Mouse (Mus musculus): ENCODE measurements around the gene Plcb3. TPM values are rescaled to one million over a fixed set of nuclear protein-coding genes. Genes with fewer than 3 reads are reported as not detected.
A peak's percentile ranks its signal among the peaks of the same experiment; 100 is the strongest.

The Plcb3 gene
- polyA plus RNA-seq (2015; fragmentation: Nextera tagmentation; extraction: Ambion mirVana) = 6.2 and 7.3 TPM in 2 replicates

- peak; percentile 94 for DNase-seq (ENCODE audit: low spot score)
These were observed at the start of gene Plcb3 for GRCm38 (mm10) chr19:6975537-6976521. Gene Plcb3, minus strand, starts transcription at chr19:6976470.

GRCm38 (mm10) chr19:7020224-7020641 is 44.0 kb upstream of the Plcb3 start:
- peak; percentile 84 for DNase-seq (ENCODE audit: low spot score)

- peak; percentile 91 for DNase-seq (ENCODE audit: low spot score)
These were observed 42.9 kb upstream of the Plcb3 start, which contains the start of gene Fermt3 for GRCm38 (mm10) chr19:7019191-7019590. Gene Fermt3, minus strand, starts transcription at chr19:7019469.

GRCm38 (mm10) chr19:7018546-7018945 is 42.3 kb upstream of the Plcb3 start:
- no peak for DNase-seq (ENCODE audit: low spot score)

GRCm38 (mm10) chr19:7017541-7018457 is 41.5 kb upstream of the Plcb3 start:
- peak; percentile 83 for DNase-seq (ENCODE audit: low spot score)

GRCm38 (mm10) chr19:7014481-7015135 is 38.3 kb upstream of the Plcb3 start:
- no peak for DNase-seq (ENCODE audit: low spot score)

GRCm38 (mm10) chr19:7013984-7014383 is 37.7 kb upstream of the Plcb3 start:
- no peak for DNase-seq (ENCODE audit: low spot score)

- DNase-seq (ENCODE audit: low spot score) = no peak
These were observed 36.2 kb upstream of the Plcb3 start for GRCm38 (mm10) chr19:7012426-7012825.

GRCm38 (mm10) chr19:7006892-7007593 is 30.8 kb upstream of the Plcb3 start:
- DNase-seq (ENCODE audit: low spot score) = no peak

- no peak for DNase-seq (ENCODE audit: low spot score)
These were observed 23.2 kb upstream of the Plcb3 start for GRCm38 (mm10) chr19:6999360-7000063.

GRCm38 (mm10) chr19:6997721-6998290 is 21.5 kb upstream of the Plcb3 start:
- DNase-seq (ENCODE audit: low spot score) = peak; percentile 56

- DNase-seq (ENCODE audit: low spot score) = peak; percentile 67
These were observed 19.7 kb upstream of the Plcb3 start, which contains the start of the genes Nudt22 and Trpt1 for GRCm38 (mm10) chr19:6996006-6996405. Gene Nudt22, minus strand, starts transcription at chr19:6996117. Gene Trpt1, plus strand, starts transcription at chr19:6996131.

GRCm38 (mm10) chr19:6995255-6995991 is 19.2 kb upstream of the Plcb3 start:
- DNase-seq (ENCODE audit: low spot score) = no peak

- DNase-seq (ENCODE audit: low spot score) = no peak
These were observed 18.2 kb upstream of the Plcb3 start for GRCm38 (mm10) chr19:6994489-6994888.

GRCm38 (mm10) chr19:6994002-6994401 is 17.7 kb upstream of the Plcb3 start:
- DNase-seq (ENCODE audit: low spot score) = no peak

- no peak for DNase-seq (ENCODE audit: low spot score)
These were observed 16.9 kb upstream of the Plcb3 start for GRCm38 (mm10) chr19:6993011-6993770.

GRCm38 (mm10) chr19:6992011-6992858 is 16.0 kb upstream of the Plcb3 start, which contains the start of gene Dnajc4:
Gene Dnajc4, minus strand, starts transcription at chr19:6992572.
- DNase-seq (ENCODE audit: low spot score) = peak; percentile 98

Measured in thymus, postnatal 0 days (tissue).